Mouse (Mus musculus): ENCODE results near the gene Klk7.

Gene Klk7

DNA sequence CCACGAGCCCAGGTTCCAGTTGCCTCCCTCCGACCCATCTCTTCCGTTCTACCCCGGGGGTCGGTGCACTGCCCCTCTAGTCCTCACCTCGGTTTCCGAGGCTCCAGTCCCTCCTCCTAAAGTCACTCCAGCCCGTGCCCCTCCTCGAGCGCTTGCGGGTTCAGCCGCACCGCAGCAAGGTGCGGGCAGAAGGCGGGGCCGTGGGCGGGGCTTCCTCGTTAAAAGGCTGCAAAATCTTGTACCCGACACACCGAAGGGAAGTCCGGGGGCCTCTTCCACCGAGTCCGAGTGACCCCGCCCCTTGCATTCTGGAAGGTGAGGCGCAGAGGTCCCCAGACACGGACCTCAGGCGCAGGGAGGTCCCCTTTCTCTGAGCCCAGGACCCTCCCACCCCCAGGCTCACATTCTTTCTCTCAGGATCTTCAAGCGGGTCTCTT is 13.7 kb upstream of the Klk7 start, which contains the start of gene Klk8:
Klk8 (plus strand) TSS at position 245 of the 437 bp plus-strand sequence.
- DNase-seq (ENCODE audit: low read depth, low spot score), result no peak

DNA sequence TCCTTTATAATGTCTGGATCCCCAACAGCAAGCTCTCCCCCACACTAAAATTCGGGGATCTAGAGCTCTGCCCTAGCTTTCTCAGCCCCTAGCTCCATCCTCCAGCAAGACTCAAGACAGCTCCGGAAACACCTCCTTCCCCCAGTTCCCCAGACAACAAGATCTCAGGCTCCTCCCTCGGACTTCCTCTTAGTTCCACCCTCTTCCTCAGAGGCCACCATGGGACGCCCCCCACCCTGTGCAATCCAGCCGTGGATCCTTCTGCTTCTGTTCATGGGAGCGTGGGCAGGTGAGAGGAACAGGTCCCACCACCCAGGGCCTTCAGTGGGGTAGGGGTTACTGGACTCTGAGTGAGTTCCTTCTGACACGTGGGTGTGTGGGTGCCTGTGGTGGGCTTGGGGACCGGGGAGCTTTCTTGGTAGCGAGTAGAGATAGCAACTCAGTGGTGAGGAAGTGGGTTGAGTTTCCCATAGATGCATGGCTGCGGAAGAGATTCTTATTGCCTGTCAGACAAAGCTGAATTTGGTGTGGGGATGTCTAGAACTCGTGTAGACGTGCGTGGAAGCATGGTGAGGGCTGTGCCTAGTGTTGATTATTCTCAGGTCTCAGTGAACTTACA is 13.1 kb upstream of the Klk7 start:
- no peak for DNase-seq (ENCODE audit: low read depth, low spot score)

DNA sequence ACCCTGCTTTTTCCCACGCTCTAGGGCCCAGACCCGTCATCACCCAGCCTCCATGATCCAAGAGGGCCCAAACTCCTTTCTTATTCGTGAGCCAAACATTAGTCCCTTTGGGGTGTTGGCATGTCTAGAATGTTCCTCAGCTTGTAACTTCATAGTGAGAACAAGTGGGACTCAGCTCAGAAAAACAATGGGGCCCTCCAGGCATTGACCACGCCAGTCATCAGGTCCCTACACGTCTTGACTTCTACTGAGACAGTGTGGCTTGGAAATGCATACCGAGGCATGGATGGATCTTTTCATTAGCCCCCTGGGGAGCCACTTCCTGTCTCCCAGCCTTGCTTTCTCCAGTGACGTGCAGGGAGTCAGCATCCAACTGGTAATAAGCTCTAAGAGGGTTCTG is 11.2 kb upstream of the Klk7 start:
- no peak for DNase-seq (ENCODE audit: low read depth, low spot score)

DNA sequence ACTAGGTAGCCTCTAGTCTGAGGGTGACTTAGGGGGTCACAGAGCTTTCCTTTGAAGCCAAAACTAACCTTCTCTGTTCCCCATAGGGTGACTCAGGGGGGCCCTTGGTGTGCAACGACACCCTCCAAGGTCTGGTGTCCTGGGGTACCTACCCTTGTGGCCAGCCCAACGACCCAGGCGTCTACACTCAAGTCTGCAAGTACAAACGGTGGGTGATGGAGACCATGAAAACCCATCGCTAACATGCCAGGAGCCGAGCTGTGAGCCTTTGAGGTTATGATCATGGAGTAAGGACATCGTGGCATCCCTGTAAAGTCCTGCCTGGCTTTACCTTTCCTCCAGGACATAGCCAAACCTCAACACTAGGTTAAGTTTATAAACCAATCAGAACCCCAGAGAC is 4.1 kb downstream of the Klk7 start:
- no peak for DNase-seq (ENCODE audit: low read depth, low spot score)

DNA sequence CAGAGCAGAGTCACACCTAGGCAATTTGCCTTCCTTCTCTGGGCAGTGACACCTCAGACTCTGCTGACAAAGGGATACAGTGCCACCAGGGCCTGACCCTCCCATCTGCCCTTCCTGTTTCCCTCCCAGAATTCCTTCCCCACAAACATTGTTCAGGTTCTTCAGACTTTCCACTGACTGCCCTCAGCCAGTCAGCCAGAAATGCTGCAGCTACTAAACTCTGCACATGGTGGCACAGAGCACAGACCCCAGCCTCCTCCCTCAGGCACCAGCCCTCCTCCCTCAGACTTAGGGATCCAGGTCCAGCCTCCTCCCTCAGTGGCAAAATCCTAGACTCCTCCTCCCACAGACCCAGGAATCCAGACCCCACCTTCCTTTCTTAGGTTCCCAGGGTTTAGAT is 5.7 kb downstream of the Klk7 start:
- DNase-seq (ENCODE audit: low read depth, low spot score), result no peak

DNA sequence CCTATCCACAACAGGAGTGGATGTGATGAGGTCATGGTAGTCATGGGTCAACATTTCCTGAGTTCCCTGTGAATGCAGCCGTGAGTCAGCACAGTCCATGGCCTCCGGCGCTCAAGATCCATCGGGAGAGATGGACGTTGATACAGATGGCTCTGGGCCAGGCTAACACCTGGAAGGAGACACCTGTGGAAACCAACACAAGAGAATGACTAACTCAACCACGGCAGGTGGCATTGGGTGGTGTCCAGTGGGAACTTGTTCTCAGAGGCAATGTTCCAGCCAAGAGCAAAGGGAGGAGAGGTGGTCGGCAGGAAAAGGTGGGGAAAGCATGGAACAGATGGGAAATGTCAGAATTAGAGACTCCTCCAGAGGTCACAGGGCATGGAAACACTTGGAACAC is 10.5 kb downstream of the Klk7 start:
- DNase-seq (ENCODE audit: low read depth, low spot score), result no peak

DNA sequence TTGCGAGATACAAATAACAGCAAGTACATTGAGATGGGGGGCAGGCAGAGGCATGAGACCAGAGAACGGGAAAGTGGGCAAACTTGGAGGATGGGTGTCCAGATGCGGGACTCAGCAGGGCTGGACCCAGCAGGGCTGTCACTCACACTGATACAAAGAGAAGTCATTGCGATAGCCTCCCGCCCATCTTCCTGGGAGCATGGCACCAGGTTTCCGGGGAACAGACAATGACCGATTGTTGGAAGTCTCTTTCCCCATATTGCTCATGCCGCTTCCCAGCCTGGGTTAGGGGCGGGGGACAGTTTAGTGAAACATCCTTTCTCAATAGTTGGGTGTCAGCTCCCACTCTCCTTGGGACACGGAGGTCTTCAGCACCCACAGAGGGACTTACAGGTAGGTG is 13.1 kb downstream of the Klk7 start, which contains the start of gene Klk6:
Klk6 (plus strand) TSS at position 301 of the 400 bp plus-strand sequence.
- DNase-seq (ENCODE audit: low read depth, low spot score), result no peak

DNA sequence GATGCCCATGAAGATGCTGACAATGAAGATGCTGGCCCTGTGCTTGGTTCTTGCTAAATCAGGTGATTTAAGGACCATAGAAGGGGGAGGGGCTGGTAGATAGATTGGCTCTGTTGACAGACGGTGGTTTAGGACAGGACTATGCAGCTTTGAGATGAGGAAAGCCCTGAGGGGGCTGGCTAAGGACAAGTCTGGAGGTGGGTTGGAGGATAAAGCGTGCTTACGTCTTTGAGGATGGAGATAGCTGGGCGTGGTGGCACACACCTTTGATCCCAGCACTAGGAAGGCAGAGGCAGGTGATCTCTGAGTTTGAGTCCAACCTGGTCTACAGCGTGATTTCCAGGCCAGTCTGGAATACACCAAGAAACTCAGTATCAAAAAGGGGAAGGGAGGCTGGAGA is 15.0 kb downstream of the Klk7 start:
- DNase-seq (ENCODE audit: low read depth, low spot score), result no peak

DNA sequence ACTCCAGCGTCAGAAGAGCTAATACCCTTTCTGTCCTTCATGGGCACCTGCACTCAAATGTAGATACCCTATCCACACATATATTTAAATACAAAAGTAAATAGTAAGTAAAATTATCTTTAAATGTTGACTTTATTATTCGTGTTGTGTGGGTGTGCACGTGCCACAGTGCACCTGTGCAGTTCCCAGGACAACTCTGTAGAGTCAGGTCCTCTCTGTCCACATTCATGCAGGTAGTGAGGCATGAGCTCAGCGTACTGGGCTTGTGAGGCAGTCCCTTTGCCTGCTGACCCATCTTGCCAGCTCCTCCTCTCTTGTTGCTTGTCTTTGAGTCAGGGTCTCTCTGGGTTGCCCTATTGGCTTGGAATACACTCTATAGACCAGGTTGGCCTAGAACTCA is 16.6 kb downstream of the Klk7 start:
- no peak for DNase-seq (ENCODE audit: low read depth, low spot score)

DNA sequence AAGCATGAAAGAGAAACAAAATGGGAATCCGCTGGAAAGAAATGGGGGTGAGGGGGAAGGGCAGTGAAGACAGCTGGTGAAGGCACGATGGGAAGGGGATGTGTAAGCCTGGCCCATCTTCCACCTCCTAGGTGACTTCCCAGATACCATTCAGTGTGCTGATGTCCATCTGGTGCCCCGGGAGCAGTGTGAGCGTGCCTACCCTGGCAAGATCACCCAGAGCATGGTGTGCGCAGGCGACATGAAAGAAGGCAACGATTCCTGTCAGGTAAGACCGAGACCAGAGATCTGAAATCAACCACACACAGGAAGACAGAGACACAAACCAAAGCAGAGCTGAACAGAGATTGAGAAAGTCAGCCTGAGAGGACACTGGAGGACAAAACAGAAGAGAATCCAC is 17.9 kb downstream of the Klk7 start:
- DNase-seq (ENCODE audit: low read depth, low spot score), result no peak

DNA sequence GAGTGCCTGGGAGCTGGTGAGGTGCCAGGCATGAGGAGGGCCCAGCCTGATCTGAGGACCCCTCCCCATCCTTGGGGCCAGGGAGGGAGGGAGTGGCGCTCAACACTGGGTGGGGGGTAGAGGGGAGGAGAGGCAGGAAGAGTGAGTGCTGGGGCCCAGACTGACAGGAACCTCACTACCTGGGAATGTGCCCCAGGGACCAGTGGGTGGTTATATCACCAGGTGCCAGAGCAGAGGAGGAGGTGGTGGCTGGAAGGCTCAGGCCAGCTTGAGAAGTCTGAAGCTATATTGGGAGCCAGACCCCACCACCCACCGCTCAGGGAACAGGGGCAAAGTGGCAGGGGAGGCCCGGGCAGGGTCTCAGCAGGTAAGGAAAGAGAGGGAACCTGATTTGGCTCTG is 30.6 kb downstream of the Klk7 start, which contains the start of gene Klk5:
Klk5 (plus strand) TSS at position 271 of the 400 bp plus-strand sequence.
- no peak for DNase-seq (ENCODE audit: low read depth, low spot score)

DNA sequence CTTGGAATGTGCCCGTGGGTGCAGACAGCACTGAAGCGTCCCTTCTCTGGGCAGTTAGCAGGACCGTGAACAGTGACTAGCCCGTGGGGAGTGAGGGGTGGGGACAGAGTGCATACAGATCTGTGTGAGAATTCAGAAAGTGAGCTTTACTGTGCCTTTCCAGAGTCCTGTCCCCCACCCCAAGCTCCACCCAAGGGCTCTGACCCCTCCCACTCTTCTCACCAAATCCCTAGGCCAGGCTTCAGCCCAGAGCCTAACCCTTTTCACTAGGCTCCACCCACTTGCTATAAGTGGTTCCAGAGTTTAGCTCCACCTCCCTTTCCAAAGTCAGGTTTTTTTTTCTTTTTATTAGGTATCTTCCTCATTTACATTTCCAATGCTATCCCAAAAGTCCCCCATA is 32.7 kb downstream of the Klk7 start:
- DNase-seq (ENCODE audit: low read depth, low spot score), result no peak

DNA sequence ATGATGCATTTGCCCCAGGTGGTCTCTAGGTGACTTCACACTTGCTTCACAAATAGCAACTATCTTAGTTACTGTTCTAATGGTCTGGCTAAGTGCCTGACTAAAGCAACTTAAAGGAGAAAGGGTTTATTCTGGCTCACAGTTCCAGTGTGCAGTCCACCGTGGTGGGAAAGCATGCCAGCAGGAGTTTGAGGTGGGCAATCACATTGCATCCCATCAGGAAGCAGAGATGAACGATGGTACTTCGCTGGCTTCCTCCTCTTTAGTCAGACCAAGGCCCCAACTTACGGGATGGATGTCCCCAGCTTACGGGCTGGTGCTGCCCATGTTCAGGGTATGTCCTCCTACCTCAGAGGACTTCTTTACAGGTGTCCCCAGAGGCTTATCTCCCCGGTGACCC is 40.5 kb downstream of the Klk7 start:
- DNase-seq (ENCODE audit: low read depth, low spot score), result no peak

DNA sequence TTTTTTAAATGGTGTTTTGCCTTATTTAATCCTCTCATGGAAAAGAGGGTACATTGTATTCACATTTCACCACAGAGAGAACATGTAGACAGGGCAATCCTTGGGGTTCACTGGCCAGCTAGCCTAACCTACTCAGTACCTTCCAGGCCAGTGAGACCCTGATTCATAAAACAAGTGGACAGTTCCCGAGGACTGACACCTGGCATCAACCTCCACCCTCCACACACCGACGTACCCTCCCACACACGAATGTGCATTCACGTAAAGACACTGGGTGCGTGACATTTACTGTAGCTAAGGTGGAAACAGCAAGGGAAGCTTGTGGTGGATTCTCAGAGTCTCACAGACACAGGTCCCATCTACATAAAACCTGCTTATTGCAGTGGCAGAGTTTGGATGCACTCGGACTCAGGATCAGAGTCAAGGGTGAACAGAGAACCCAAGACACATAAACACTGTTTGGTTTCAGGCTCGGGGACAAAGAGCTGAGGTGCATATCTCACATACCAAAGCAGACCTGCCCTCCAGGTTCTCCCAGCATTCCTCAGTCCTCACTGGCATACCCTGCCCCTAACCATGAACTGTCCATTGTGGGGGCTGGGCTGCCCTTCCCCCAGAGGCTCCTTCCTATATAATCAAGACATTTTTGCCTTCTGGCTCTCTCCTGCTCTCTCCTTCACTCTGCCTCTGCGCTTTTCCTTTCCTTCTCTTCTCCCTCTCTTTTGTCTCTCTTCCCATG is 43.7 kb downstream of the Klk7 start:
- DNase-seq (ENCODE audit: low read depth, low spot score), result no peak

DNA sequence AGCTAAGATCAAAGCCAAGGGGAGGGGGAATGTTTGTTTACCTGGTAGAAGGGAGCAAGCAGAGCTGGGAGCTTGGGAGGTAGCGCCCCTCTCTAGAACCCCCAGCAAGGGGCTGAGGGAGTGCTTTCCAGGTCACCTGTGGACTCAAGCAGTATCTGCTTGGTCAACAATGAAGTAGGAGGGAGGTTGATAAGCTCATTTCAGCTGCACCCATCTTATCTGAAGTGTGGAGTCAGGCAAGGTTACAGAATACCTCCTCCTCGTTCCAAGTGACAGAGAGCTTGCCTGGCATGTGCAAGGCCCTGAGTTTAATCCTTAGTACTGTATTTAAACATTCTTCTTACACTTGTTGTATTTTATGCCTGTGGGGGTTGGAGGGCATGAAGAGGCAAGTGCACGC is 44.6 kb downstream of the Klk7 start:
- no peak for DNase-seq (ENCODE audit: low read depth, low spot score)

DNA sequence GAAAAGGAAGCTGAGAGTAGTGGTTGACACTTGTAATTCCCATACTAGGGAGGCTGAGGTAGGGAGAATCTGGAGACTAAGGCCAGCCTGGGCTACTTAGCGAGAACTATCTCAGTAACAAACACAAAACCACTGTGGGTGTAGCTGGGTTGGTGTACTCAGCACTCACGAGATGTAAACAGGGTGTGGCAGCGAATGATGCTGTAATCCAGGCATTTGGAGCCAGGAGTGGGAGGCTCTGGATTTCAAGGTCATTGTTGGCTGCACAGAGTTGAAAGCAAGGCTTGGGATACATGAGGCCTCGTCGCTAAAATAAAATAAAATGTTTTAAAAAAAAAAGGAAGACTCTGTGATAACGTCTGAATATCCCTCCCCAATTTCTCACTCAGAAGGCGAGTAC is 45.2 kb downstream of the Klk7 start:
- no peak for DNase-seq (ENCODE audit: low read depth, low spot score)

DNA sequence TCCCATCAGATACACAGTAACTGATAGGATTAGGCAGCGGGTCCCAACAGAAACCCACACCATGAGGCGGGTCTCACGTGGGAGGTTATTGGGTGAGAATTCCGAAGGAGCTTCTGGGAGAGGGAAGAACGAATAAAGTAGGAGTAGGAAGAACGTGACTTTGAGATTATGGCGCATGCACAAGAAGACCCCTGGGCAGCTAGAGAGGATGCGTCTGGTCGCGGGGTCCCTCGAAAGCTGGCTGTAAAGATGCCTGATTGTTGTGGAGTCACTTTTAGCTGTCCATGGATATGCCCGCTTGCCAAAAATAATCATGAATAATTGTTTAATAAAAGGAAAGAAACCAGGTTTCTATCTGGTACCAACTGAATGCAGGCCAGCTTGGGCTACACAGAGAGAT is 46.4 kb downstream of the Klk7 start:
- DNase-seq (ENCODE audit: low read depth, low spot score), result no peak

DNA sequence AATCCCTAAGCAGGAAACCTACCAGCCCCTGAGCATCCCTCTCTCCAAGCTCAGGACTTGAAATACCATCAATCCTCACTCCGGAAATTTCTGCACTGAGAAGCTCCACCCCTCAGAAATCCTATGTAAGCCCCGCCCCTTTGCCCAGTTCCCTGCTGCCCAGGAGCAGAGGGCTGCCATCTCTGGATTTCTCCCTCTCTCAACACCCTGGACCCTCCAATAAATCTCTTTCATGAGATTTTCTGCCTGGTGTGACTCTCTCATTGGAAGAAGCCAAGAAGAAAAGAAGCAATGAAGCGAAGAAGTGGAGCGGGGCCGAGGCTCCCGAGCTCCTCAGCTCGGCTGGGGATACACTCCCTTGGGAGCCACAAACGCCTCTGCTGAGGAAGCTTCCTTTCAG is 49.3 kb downstream of the Klk7 start:
- DNase-seq (ENCODE audit: low read depth, low spot score), result no peak

Measured in brain, embryonic 18.5 days (tissue).